In genomic region chr4:111390736-111391135, GRCm38 (mm10) we compare ENCODE assay signal across 30 mouse cellular contexts. TPM values are rescaled to one million over a fixed set of nuclear protein-coding genes. Genes with fewer than 3 reads are reported as not detected.
A peak's percentile ranks its signal among the peaks of the same experiment; 100 is the strongest.
DNase-seq lines count a peak whose midpoint lies in the region; ATAC-seq and TF ChIP-seq lines count a peak whose summit lies in the region.
"Had no signal": no experiment of that assay in that cellular context is flagged by ENCODE, and none has a peak within 500 bp of the region (broad histone marks: within the 10 kb centered on the region; RNA-seq: fewer than 3 reads in every experiment).

No protein-coding gene starts in this region.

- intact Hi-C loops in heart, postnatal 25 days (cut with DNase I) = no loop called here

- no peaks in the 10 kb centered on the region for H3K36me3 ChIP-seq in limb, embryonic 14.5 days (ENCODE audit: control insufficient read depth, insufficient read depth, low read length)
- no peaks in the 10 kb centered on the region for H3K36me3 ChIP-seq in limb, embryonic 10.5 days
- H3K36me3 ChIP-seq in embryonic facial prominence, embryonic 14.5 days (ENCODE audit: control insufficient read depth, insufficient read depth, low read length) = no peaks in the 10 kb centered on the region
- H3K36me3 ChIP-seq: forebrain, embryonic 15.5 days; G1E; midbrain, embryonic 15.5 days; neural tube, embryonic 12.5 days had no signal

- H3K4me3 ChIP-seq in limb, embryonic 14.5 days (replicated peaks; ENCODE audit: low read length) = no peak overlapping the region
- no peak overlapping the region for H3K4me3 ChIP-seq in limb, embryonic 10.5 days
- no peak overlapping the region for H3K4me3 ChIP-seq in embryonic facial prominence, embryonic 14.5 days (ENCODE audit: low read depth, low read length)
- H3K4me3 ChIP-seq: forebrain, embryonic 15.5 days; left cerebral cortex, adult 2 months; midbrain, embryonic 15.5 days; neural tube, embryonic 12.5 days had no signal

- H3K9ac ChIP-seq in limb, embryonic 14.5 days (ENCODE audit: low read depth, low read length, severe bottlenecking) = no peak overlapping the region
- H3K9ac ChIP-seq in embryonic facial prominence, embryonic 14.5 days (ENCODE audit: low read depth, low read length) = no peak overlapping the region
- H3K9ac ChIP-seq: forebrain, embryonic 15.5 days; hindbrain, embryonic 14.5 days; liver, postnatal 0 days; midbrain, embryonic 15.5 days; neural tube, embryonic 12.5 days had no signal

- H3K4me1 ChIP-seq in limb, embryonic 14.5 days (ENCODE audit: control insufficient read depth, insufficient read depth, low read length) = no peaks in the 10 kb centered on the region
- H3K4me1 ChIP-seq in limb, embryonic 10.5 days = no peaks in the 10 kb centered on the region
- 0 out of 2 replicates have a peak, but pooled peaks cover 7% of the 10 kb centered on the region for H3K4me1 ChIP-seq in embryonic facial prominence, embryonic 14.5 days (ENCODE audit: control insufficient read depth, insufficient read depth, low read length)
- H3K4me1 ChIP-seq: forebrain, embryonic 15.5 days; midbrain, embryonic 15.5 days; neural tube, embryonic 12.5 days had no signal

- no peaks in the 10 kb centered on the region for H3K27me3 ChIP-seq in limb, embryonic 14.5 days (ENCODE audit: control insufficient read depth, insufficient read depth, low read length)
- no peaks in the 10 kb centered on the region for H3K27me3 ChIP-seq in limb, embryonic 10.5 days (ENCODE audit: low read depth, poor library complexity, severe bottlenecking)
- no peaks in the 10 kb centered on the region for H3K27me3 ChIP-seq in embryonic facial prominence, embryonic 14.5 days (replicated peaks; ENCODE audit: control insufficient read depth, insufficient read depth, low read length)
- H3K27me3 ChIP-seq: CH12.LX; forebrain, embryonic 15.5 days; midbrain, embryonic 15.5 days; neural tube, embryonic 12.5 days; Patski had no signal

- TF ChIP-seq POLR2A in limb, embryonic 14.5 days (IDR thresholded peaks at IDR 0.05; ENCODE audit: borderline replicate concordance, extremely low read depth, insufficient read depth, insufficient read length) = no peak

- H3K9me3 ChIP-seq in limb, embryonic 14.5 days (ENCODE audit: control insufficient read depth, low read length) = no peaks in the 10 kb centered on the region
- no peaks in the 10 kb centered on the region for H3K9me3 ChIP-seq in limb, embryonic 10.5 days (replicated peaks)
- no peaks in the 10 kb centered on the region for H3K9me3 ChIP-seq in embryonic facial prominence, embryonic 14.5 days (ENCODE audit: control insufficient read depth, low read length)
- H3K9me3 ChIP-seq: forebrain, embryonic 15.5 days; midbrain, embryonic 15.5 days; neural tube, embryonic 12.5 days had no signal

- no peak for ATAC-seq in limb, embryonic 14.5 days (ENCODE audit: low FRiP score, low read depth)
- peak; percentile 37; the same call in 1 of the 2 replicates for ATAC-seq in embryonic facial prominence, embryonic 14.5 days (ENCODE audit: low read depth)
- ATAC-seq: activated CD4-positive, CD25-positive, alpha-beta regulatory T cell, adult 4 months; forebrain, embryonic 15.5 days; inflammation-experienced regulatory T-cells, adult 6 months; liver, postnatal 0 days; midbrain, embryonic 15.5 days; Patski had no signal

- H3K4me2 ChIP-seq in limb, embryonic 14.5 days (replicated peaks; ENCODE audit: low read depth, low read length, severe bottlenecking) = no peak overlapping the region
- H3K4me2 ChIP-seq in embryonic facial prominence, embryonic 14.5 days (ENCODE audit: low read depth, low read length) = no peak overlapping the region
- H3K4me2 ChIP-seq: forebrain, embryonic 15.5 days; hindbrain, embryonic 14.5 days; liver, embryonic 11.5 days; midbrain, embryonic 15.5 days; neural tube, embryonic 12.5 days had no signal

- DNase-seq in heart, adult 11 months = peak; percentile 93
- DNase-seq in heart, postnatal 25 days (ENCODE audit: low spot score) = no peak
- peak; percentile 61 for DNase-seq in limb, embryonic 14.5 days (ENCODE audit: low spot score)
- DNase-seq in limb, embryonic 10.5 days (ENCODE audit: low spot score) = no peak
- peak; percentile 87 for DNase-seq in embryonic facial prominence, embryonic 14.5 days (ENCODE audit: low spot score)
- peak; percentile 48 for DNase-seq in skeletal muscle tissue, adult 2 months (ENCODE audit: low read depth, low spot score)
- DNase-seq in right cerebral cortex, postnatal 36 days (ENCODE audit: low spot score in 2 of 2) = no peak
- DNase-seq: adrenal gland, adult 8-10 months; B cell, adult 2 months; cerebellum, adult 11-12 months; cerebellum, postnatal 25 days; kidney, adult 18-20 months; left cerebral cortex, postnatal 4 days; liver, postnatal 0 days; retina, postnatal 1 day; right cerebral cortex, postnatal 25 days; thymus, postnatal 14 days had no signal

- no peak overlapping the region for H3K27ac ChIP-seq in limb, embryonic 14.5 days (replicated peaks; ENCODE audit: low read depth, low read length)
- H3K27ac ChIP-seq in limb, embryonic 10.5 days = no peak overlapping the region
- H3K27ac ChIP-seq in embryonic facial prominence, embryonic 14.5 days (replicated peaks; ENCODE audit: low read depth, low read length) = peak overlapping the region; percentile 22; the same call in 1 of the 2 replicates
- H3K27ac ChIP-seq: forebrain, embryonic 15.5 days; hindbrain, embryonic 14.5 days; kidney, postnatal 0 days; left cerebral cortex, adult 2 months; macrophage; midbrain, embryonic 15.5 days; neural tube, embryonic 12.5 days had no signal

RNA-seq across cellular contexts. Expression of gene Bend5, which starts 24.1 kb away (rescaled TPM):
- total RNA-seq in heart, postnatal 25 days (2021) = 1 to 10 TPM; 5.1 to 6.3 TPM
- polyA plus RNA-seq in limb, embryonic 14.5 days (2012; rRNA removed) = 37.7 and 38.2 TPM in 2 replicates
- 58.3 and 70.4 TPM in 2 replicates for polyA plus RNA-seq in limb, embryonic 14.5 days (2014; fragmentation: Nextera tagmentation; extraction: Ambion mirVana)
- 32.2 and 37.1 TPM in 2 replicates for polyA plus RNA-seq in limb, embryonic 10.5 days (2016; fragmentation: Nextera tagmentation; extraction: Ambion mirVana)
- 63.6 and 68.5 TPM in 2 replicates for polyA plus RNA-seq in embryonic facial prominence, embryonic 14.5 days (2014; fragmentation: Nextera tagmentation; extraction: Ambion mirVana)
- total RNA-seq: G1E had no signal
- polyA plus RNA-seq: G1E, macrophage had no signal

Comparison
In these comparisons a context has a peak if more than half of its experiments do, and no peak if none do; other contexts are left out.
1. DNase-seq: peak in heart, adult 11 months (single experiment), limb, embryonic 14.5 days (single experiment), embryonic facial prominence, embryonic 14.5 days (single experiment) and skeletal muscle tissue, adult 2 months (single experiment); none in heart, postnatal 25 days (single experiment), limb, embryonic 10.5 days (single experiment) and right cerebral cortex, postnatal 36 days (0 of 2).